Mouse (Mus musculus): ENCODE measurements around the gene Prelp. TPM values are rescaled to one million over a fixed set of nuclear protein-coding genes. Genes with fewer than 3 reads are reported as not detected.

Gene Prelp
- polyA plus RNA-seq, 1 experiment = 2.3 TPM

DNA sequence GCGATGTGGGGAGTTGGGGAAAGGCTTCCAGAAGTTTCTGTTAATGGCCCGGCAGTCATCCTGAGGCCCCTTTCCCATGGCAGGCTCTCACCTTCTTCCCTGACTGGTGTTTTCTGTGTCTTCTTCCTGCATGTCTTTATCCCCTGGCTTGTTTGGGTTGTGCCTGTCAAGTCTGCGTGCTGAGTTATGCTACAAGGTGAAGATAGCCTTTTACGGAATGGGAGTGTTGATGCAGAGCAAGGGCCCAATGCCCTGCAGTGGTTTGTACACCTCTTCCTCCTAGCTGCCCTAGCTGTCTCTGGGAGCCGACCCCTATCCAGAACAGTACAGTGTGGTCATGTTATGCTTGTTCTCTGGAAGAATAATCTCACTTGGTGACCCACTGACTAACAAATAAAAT, 60.2 kb downstream of the Prelp start:
- no peak for TF ChIP-seq MYOD1 (IDR thresholded peaks at IDR 0.05; ENCODE audit: control insufficient read depth in 1 of 3, insufficient read length in 2 of 3, low read depth in 2 of 3)
- TF ChIP-seq USF1 (IDR thresholded peaks at IDR 0.05; ENCODE audit: low read depth) = no peak
- TF ChIP-seq TCF12 (IDR thresholded peaks at IDR 0.05; ENCODE audit: insufficient read depth, poor library complexity, severe bottlenecking) = no peak
- H3K4me2 ChIP-seq (ENCODE audit: low read depth) = no peak overlapping the region
- no peaks in the 10 kb centered on the region for H3K79me2 ChIP-seq (ENCODE audit: control insufficient read depth, insufficient read depth)
- H3K4me3 ChIP-seq = no peak overlapping the region
- H3K36me3 ChIP-seq (ENCODE audit: control insufficient read depth, insufficient read depth) = no peaks in the 10 kb centered on the region
- H3ac ChIP-seq (ENCODE audit: control insufficient read depth, insufficient read length) = no peak overlapping the region
- no peaks in the 10 kb centered on the region for H3K27me3 ChIP-seq (ENCODE audit: control insufficient read depth, insufficient read depth, insufficient read length)

Other genes with a start within 250 kb of the Prelp start
- gene Lax1, start 231.3 kb downstream of the Prelp start, polyA plus RNA-seq (2012; fragmentation: generic; extraction: Trizol) = 0.05 TPM
- gene Atp2b4, start 120.4 kb downstream of the Prelp start, polyA plus RNA-seq (2012; fragmentation: generic; extraction: Trizol) = 28.1 TPM
- 0.49 TPM for gene Optc, start 13.4 kb downstream of the Prelp start, polyA plus RNA-seq (2012; fragmentation: generic; extraction: Trizol)
- 0.23 TPM for gene Fmod, start 115.8 kb upstream of the Prelp start, polyA plus RNA-seq (2012; fragmentation: generic; extraction: Trizol)
- 13.8 TPM for gene Btg2, start 157.7 kb upstream of the Prelp start, polyA plus RNA-seq (2012; fragmentation: generic; extraction: Trizol)
- 0.08 TPM for gene Chit1, start 189.8 kb upstream of the Prelp start, polyA plus RNA-seq (2012; fragmentation: generic; extraction: Trizol)